Mouse (Mus musculus) macrophage (primary cell): ENCODE measurements at regions not wholly inside any gene's neighbourhood (a gene's known extent, or its start where the extent isn't known, plus 50 kb on each side); places are given as distances from the start of the nearest gene placed in this dataset.

Source experiments
- H3K27ac ChIP-seq: fragments of 350-480 bp; formaldehyde crosslinking; 2 replicates; pipeline ENCODE4 v1.9.0; 2021
- H3K36me3 ChIP-seq: fragments of 350-480 bp; formaldehyde crosslinking; 2 replicates; pipeline ENCODE4 v1.9.0; 2021; ENCODE audit errors: inconsistent target
- H3K4me3 ChIP-seq: fragments of 350-480 bp; formaldehyde crosslinking; 2 replicates; pipeline ENCODE4 v1.9.0; 2021; ENCODE audit errors: inconsistent target
- H3K79me2 ChIP-seq: fragments of 350-480 bp; formaldehyde crosslinking; 2 replicates; pipeline ENCODE4 v1.9.0; 2021; ENCODE audit errors: inconsistent target
- WGBS: methylation state at CpG from one replicate; pipeline ENCODE4 v1.1.7; 2026; ENCODE audit warnings: inconsistent platforms; ENCODE audit not compliant: missing documents; 5-methylcytosine and 5-hydroxymethylcytosine counted together

- Histone ChIP-seq H3K36me3 (no peaks in the 10 kb centered on the region), H3K79me2 (no peaks in the 10 kb centered on the region), H3K27ac (no peak overlapping the region), H3K4me3 (no peak overlapping the region)
- 89% methylated on average over 6 of the region's 6 CpGs for WGBS
Measured at GRCm38 (mm10) chr12:86816171-86816701, 68.4 kb downstream of the Irf2bpl start.

GRCm38 (mm10) chr12:86814740-86815139 lies 69.9 kb downstream of the Irf2bpl start:
- Histone ChIP-seq H3K4me3 (no peak overlapping the region), H3K79me2 (no peaks in the 10 kb centered on the region), H3K27ac (no peak overlapping the region), H3K36me3 (no peaks in the 10 kb centered on the region)
- WGBS = 92% methylated on average over 7 of the region's 7 CpGs
